ENCODE assay signal across 16 mouse cellular contexts in genomic region chr3:46951391-46951790, GRCm38 (mm10).
"Had no signal": no experiment of that assay in that cellular context is flagged by ENCODE, and none has a peak within 500 bp of the region (broad histone marks: within the 10 kb centered on the region; RNA-seq: fewer than 3 reads in every experiment).

No protein-coding gene starts in this region.

- H3K27ac ChIP-seq: neural tube, embryonic 13.5 days; neural tube, embryonic 15.5 days; stomach, embryonic 15.5 days; stomach, postnatal 0 days had no signal

- H3K9me3 ChIP-seq: neural tube, embryonic 13.5 days; neural tube, embryonic 15.5 days; stomach, embryonic 15.5 days had no signal

- H3K4me3 ChIP-seq: neural tube, embryonic 13.5 days; neural tube, embryonic 15.5 days; stomach, embryonic 15.5 days had no signal

- H3K9ac ChIP-seq: neural tube, embryonic 13.5 days; neural tube, embryonic 15.5 days; stomach, embryonic 15.5 days had no signal

- H3K4me2 ChIP-seq: neural tube, embryonic 13.5 days; neural tube, embryonic 15.5 days; stomach, embryonic 15.5 days had no signal

- H3K36me3 ChIP-seq: neural tube, embryonic 13.5 days; neural tube, embryonic 15.5 days; stomach, embryonic 15.5 days had no signal

- H3K4me1 ChIP-seq: neural tube, embryonic 13.5 days; neural tube, embryonic 15.5 days; stomach, embryonic 15.5 days had no signal

- H3K27me3 ChIP-seq: neural tube, embryonic 13.5 days; neural tube, embryonic 15.5 days; stomach, embryonic 15.5 days had no signal

- DNase-seq: retina, postnatal 1 day; right cerebral cortex, adult 18-20 months; right cerebral cortex, postnatal 14 days; right cerebral cortex, postnatal 25 days; right cerebral cortex, postnatal 4 days; spleen, adult 18-20 months; thymus, adult 18-20 months; thymus, adult 2 months; thymus, postnatal 14 days; thymus, postnatal 25 days; thymus, postnatal 36 days; thymus, postnatal 4 days had no signal
